Mouse (Mus musculus): Measurements from ENCODE around the gene Foxd1.

- TF ChIP-seq POLR2A (IDR thresholded peaks at IDR 0.05; ENCODE audit: extremely low read depth, insufficient read depth, low read length) (no peak), CTCF (IDR thresholded peaks at IDR 0.05; ENCODE audit: extremely low read depth, insufficient read depth, low read length) (no peak)
These were observed 46.0 kb upstream of the Foxd1 start for GRCm38 (mm10) chr13:98308004-98308403.
